Mouse (Mus musculus): ENCODE measurements at regions not wholly inside any gene's neighbourhood (a gene's known extent, or its start where the extent isn't known, plus 50 kb on each side); places are given as distances from the start of the nearest gene placed in this dataset.
"Not testable (repeated sequence)": the region's sequence is repeated elsewhere in the genome, so short reads cannot be mapped to it uniquely, and the experiment has no call there.

DNA sequence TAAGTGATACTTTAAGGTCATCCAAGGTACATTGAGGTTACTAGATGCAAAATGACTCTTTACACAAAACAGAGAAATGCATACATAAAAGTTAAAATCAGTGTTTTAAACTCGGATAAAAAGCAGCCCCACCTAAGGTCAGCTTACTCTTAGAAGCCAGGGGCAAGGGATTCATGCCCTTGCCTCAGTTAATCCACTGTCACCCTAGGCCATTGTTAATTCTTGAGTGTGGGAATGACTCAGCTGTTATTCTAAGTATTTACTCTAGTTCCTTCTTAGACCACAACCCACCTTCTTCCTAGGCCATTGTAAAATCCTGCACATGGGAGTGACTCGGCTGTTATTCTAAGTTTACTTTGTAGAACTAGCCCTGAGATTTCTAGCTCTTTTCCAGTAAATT lies 64.1 kb upstream of the Ces1h start:
- TF ChIP-seq POLR2A (IDR thresholded peaks at IDR 0.05; ENCODE audit: insufficient read depth, low read length); EP300 (IDR thresholded peaks at IDR 0.05; ENCODE audit: insufficient read depth, low read depth, low read length): not testable (repeated sequence)

Measured in ES-Bruce4 (cell line).